Mouse (Mus musculus): ENCODE measurements around the gene Gm20388.

- TF ChIP-seq CTCF (IDR thresholded peaks at IDR 0.05; ENCODE audit: low read depth) (no peak), EP300 (IDR thresholded peaks at IDR 0.05; ENCODE audit: low read depth) (no peak)
Measured at GRCm38 (mm10) chr8:121905864-121906263, 1995.2 kb downstream of the Gm20388 start.
